Mouse (Mus musculus) heart, embryonic 10.5 days (tissue): ENCODE results near the gene Mctp1. TPM values are rescaled to one million over a fixed set of nuclear protein-coding genes. Genes with fewer than 3 reads are reported as not detected.

Source experiments
- polyA plus RNA-seq: library from polyadenylated mRNA; unstranded; fragments of >200 nt; fragmentation: Nextera tagmentation; extraction: Ambion mirVana; gene quantifications from 2 replicates; pipeline ENCODE4 v1.2.1, GENCODE M21; 2016

Gene Mctp1
- polyA plus RNA-seq, 1 experiment from 2014 or later, result 0.55 TPM

Other genes with a start within 250 kb of the Mctp1 start
- not detected in 2 replicates for gene Fam81b, start 79.5 kb upstream of the Mctp1 start, polyA plus RNA-seq